In genomic region chr8:70117611-70118010, GRCm38 (mm10) we compare ENCODE assay signal across 10 mouse cellular contexts. TPM values are rescaled to one million over a fixed set of nuclear protein-coding genes. Genes with fewer than 3 reads are reported as not detected.
DNase-seq lines count a peak whose midpoint lies in the region; ATAC-seq and TF ChIP-seq lines count a peak whose summit lies in the region.
"Had no signal": no experiment of that assay in that cellular context is flagged by ENCODE, and none has a peak within 500 bp of the region (broad histone marks: within the 10 kb centered on the region; RNA-seq: fewer than 3 reads in every experiment).

No protein-coding gene starts in this region.

- WGBS in kidney, adult 2 months = 6% methylated on average over 9 of the region's 9 CpGs
- WGBS in midbrain, embryonic 13.5 days = 9% methylated on average over 9 of the region's 9 CpGs

- DNase-seq in kidney, postnatal 14 days = peak; percentile 28
- no peak for DNase-seq in kidney, adult 2 months
- peak; percentile 38 for DNase-seq in Muller cell, postnatal 12 days (ENCODE audit: inconsistent ontology term)
- DNase-seq in forelimb bud, embryonic 11.5 days (ENCODE audit: low read depth, low spot score) = peak; percentile 71
- DNase-seq in gastrocnemius, adult 8-10 months (ENCODE audit: low spot score in 2 of 2) = no peak
- DNase-seq in right cerebral cortex, adult 18-20 months = no peak
- no peak for DNase-seq in gastrocnemius, postnatal 14 days

- no peaks in the 10 kb centered on the region for H3K27me3 ChIP-seq in kidney, adult 2 months (replicated peaks; ENCODE audit: control insufficient read depth, insufficient read depth, low read length)
- H3K27me3 ChIP-seq in midbrain, embryonic 13.5 days = peaks cover 37% of the 10 kb centered on the region

- no peak for TF ChIP-seq POLR2A in kidney, adult 2 months (IDR thresholded peaks at IDR 0.05; ENCODE audit: low read depth, low read length)

- H3K4me1 ChIP-seq in kidney, adult 2 months (ENCODE audit: control insufficient read depth, insufficient read depth, low read length) = no peaks in the 10 kb centered on the region
- peaks cover 40% of the 10 kb centered on the region for H3K4me1 ChIP-seq in midbrain, embryonic 13.5 days (replicated peaks)

- no peak for TF ChIP-seq CTCF in kidney, adult 2 months (conservative IDR thresholded peaks at IDR 0.05; ENCODE audit: insufficient read depth, insufficient read length, low read depth, low read length)

- intact Hi-C loops in gastrocnemius, postnatal 14 days (cut with DNase I; ENCODE audit: low total_unique reads) = no loop called here

- H3K9ac ChIP-seq in midbrain, embryonic 13.5 days (replicated peaks) = peak overlapping the region; percentile 90
- H3K9ac ChIP-seq: limb, embryonic 15.5 days had no signal

- peak overlapping the region; percentile 89 for H3K4me2 ChIP-seq in midbrain, embryonic 13.5 days (replicated peaks)
- H3K4me2 ChIP-seq: limb, embryonic 15.5 days had no signal

- no peaks in the 10 kb centered on the region for H3K9me3 ChIP-seq in midbrain, embryonic 13.5 days
- H3K9me3 ChIP-seq: limb, embryonic 15.5 days had no signal

- no peak overlapping the region for H3K4me3 ChIP-seq in kidney, adult 2 months (ENCODE audit: insufficient read depth, low read depth, low read length)
- peak overlapping the region; percentile 63 for H3K4me3 ChIP-seq in midbrain, embryonic 13.5 days (replicated peaks)
- H3K4me3 ChIP-seq: limb, embryonic 15.5 days had no signal

- no peak for ATAC-seq in midbrain, embryonic 13.5 days

- H3K36me3 ChIP-seq in kidney, adult 2 months (ENCODE audit: control insufficient read depth, insufficient read depth, low read length) = no peaks in the 10 kb centered on the region
- H3K36me3 ChIP-seq in midbrain, embryonic 13.5 days = peaks cover 38% of the 10 kb centered on the region
- H3K36me3 ChIP-seq: limb, embryonic 15.5 days had no signal

- H3K27ac ChIP-seq in kidney, adult 2 months (ENCODE audit: insufficient read depth, low read depth, low read length) = no peak overlapping the region
- no peak overlapping the region for H3K27ac ChIP-seq in midbrain, embryonic 13.5 days
- H3K27ac ChIP-seq: limb, embryonic 15.5 days had no signal

RNA-seq across cellular contexts. Expression of gene Ncan, which starts 3.1 kb away (rescaled TPM):
- 0.04 and 0.06 TPM in 2 replicates for polyA plus RNA-seq in kidney, adult 2 months (2012; rRNA removed)
- 139 and 146 TPM in 2 replicates for polyA plus RNA-seq in midbrain, embryonic 13.5 days (2015; fragmentation: Nextera tagmentation; extraction: Ambion mirVana)
- total RNA-seq in gastrocnemius, adult 8-10 months (2022) = under 1 TPM in 3 of 4 experiments, not detected in 1; 0.05 to 0.11 (median 0.08) TPM
- under 1 TPM; 0.02 to 0.04 TPM for total RNA-seq in gastrocnemius, postnatal 14 days (2021)

RNA-seq across cellular contexts. Expression of gene Nr2c2ap, which starts 13.5 kb away (rescaled TPM):
- polyA plus RNA-seq in kidney, adult 2 months (2012; rRNA removed) = 13.8 and 14.8 TPM in 2 replicates
- 27.2 and 30.4 TPM in 2 replicates for polyA plus RNA-seq in midbrain, embryonic 13.5 days (2015; fragmentation: Nextera tagmentation; extraction: Ambion mirVana)
- 1 to 10 TPM; 4.1 to 6.5 (median 4.6) TPM for total RNA-seq in gastrocnemius, adult 8-10 months (2022)
- 1 to 10 TPM; 2.2 to 4.4 TPM for total RNA-seq in gastrocnemius, postnatal 14 days (2021)

RNA-seq across cellular contexts. Expression of gene Rfxank, which starts 21.3 kb away (rescaled TPM):
- polyA plus RNA-seq in kidney, adult 2 months (2012; rRNA removed) = 29.9 and 31.9 TPM in 2 replicates
- 12.5 and 13.4 TPM in 2 replicates for polyA plus RNA-seq in midbrain, embryonic 13.5 days (2015; fragmentation: Nextera tagmentation; extraction: Ambion mirVana)
- 10 to 100 TPM in 1 of 4 experiments, 1 to 10 TPM in 3; 8.5 to 10.6 (median 9.1) TPM for total RNA-seq in gastrocnemius, adult 8-10 months (2022)
- 1 to 10 TPM; 8.1 to 8.8 TPM for total RNA-seq in gastrocnemius, postnatal 14 days (2021)

RNA-seq across cellular contexts. Expression of gene Borcs8, which starts 21.7 kb away (rescaled TPM):
- 107 and 111 TPM in 2 replicates for polyA plus RNA-seq in kidney, adult 2 months (2012; rRNA removed)
- polyA plus RNA-seq in midbrain, embryonic 13.5 days (2015; fragmentation: Nextera tagmentation; extraction: Ambion mirVana) = 53.0 and 56.5 TPM in 2 replicates
- 10 to 100 TPM in 3 of 4 experiments, 1 to 10 TPM in 1; 9.8 to 14.9 (median 14.1) TPM for total RNA-seq in gastrocnemius, adult 8-10 months (2022)
- 10 to 100 TPM; 14.4 to 18.4 TPM for total RNA-seq in gastrocnemius, postnatal 14 days (2021)

RNA-seq across cellular contexts. Expression of gene Mef2b, which starts 21.9 kb away (rescaled TPM):
- polyA plus RNA-seq in kidney, adult 2 months (2012; rRNA removed) = 0.10 and 0.16 TPM in 2 replicates
- 0.26 and 0.59 TPM in 2 replicates for polyA plus RNA-seq in midbrain, embryonic 13.5 days (2015; fragmentation: Nextera tagmentation; extraction: Ambion mirVana)
- under 1 TPM in 3 of 4 experiments, not detected in 1; 0.32 to 0.36 (median 0.34) TPM for total RNA-seq in gastrocnemius, adult 8-10 months (2022)
- under 1 TPM; 0.25 to 0.29 TPM for total RNA-seq in gastrocnemius, postnatal 14 days (2021)
- polyA plus RNA-seq: stomach, embryonic 14.5 days had no signal

Comparison
In these comparisons a context has a peak if more than half of its experiments do, and no peak if none do; other contexts are left out.
1. DNase-seq: peak in kidney, postnatal 14 days (single experiment), Muller cell, postnatal 12 days (single experiment) and forelimb bud, embryonic 11.5 days (single experiment); none in kidney, adult 2 months (single experiment), gastrocnemius, adult 8-10 months (0 of 2), right cerebral cortex, adult 18-20 months (single experiment) and gastrocnemius, postnatal 14 days (single experiment).